In the genomic region with DNA sequence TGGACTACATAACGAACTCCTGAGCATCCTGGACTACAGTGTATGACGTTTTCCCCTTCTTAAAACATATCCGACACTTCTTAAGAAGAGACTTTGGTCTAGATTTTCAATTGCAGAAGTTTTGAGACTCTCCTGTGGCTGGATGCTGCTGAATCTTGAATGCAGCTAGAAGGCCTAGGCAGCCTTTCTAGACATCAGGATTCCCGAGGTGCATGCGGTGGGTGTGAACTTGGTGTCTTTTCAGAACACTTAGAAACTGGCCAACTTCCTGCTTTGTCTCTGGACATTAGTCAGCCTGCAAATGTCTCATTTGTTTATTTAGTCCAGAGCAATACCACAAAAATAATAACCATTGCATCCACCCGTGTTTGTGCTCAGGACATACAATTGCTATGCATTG, we compare ENCODE assay signal across 20 mouse cellular contexts.
DNase-seq lines count a peak whose midpoint lies in the region; TF ChIP-seq lines count a peak whose summit lies in the region.
"Had no signal": no experiment of that assay in that cellular context is flagged by ENCODE, and none has a peak within 500 bp of the region (broad histone marks: within the 10 kb centered on the region; RNA-seq: fewer than 3 reads in every experiment).

No protein-coding gene starts in this region.

- no peak overlapping the region for H3K4me3 ChIP-seq in MEL (ENCODE audit: control insufficient read depth in 1 of 2, insufficient read depth in 1 of 2, low read depth in 2 of 2, low read length in 2 of 2)
- H3K4me3 ChIP-seq: embryonic facial prominence, embryonic 13.5 days; embryonic facial prominence, embryonic 15.5 days; forebrain, embryonic 13.5 days; forebrain, embryonic 15.5 days had no signal

- TF ChIP-seq EP300 in MEL (IDR thresholded peaks at IDR 0.05; ENCODE audit: low read depth in 1 of 2, low read length in 2 of 2): no peak

- no peak for TF ChIP-seq CTCF in MEL (IDR thresholded peaks at IDR 0.05 in 2 of 3, conservative IDR thresholded peaks at IDR 0.05 in 1 of 3; ENCODE audit: control insufficient read depth in 1 of 3, insufficient read depth in 1 of 3, low read depth in 2 of 3, low read length in 3 of 3, poor library complexity in 1 of 3, severe bottlenecking in 1 of 3)

- intact Hi-C loops in gastrocnemius, postnatal 36 days (cut with DNase I): no loop called here

- DNase-seq in 3T3-L1 (ENCODE audit: low read depth, low spot score) (peak; percentile 25), A20 (ENCODE audit: low read depth, low spot score) (peak; percentile 61), MEL (ENCODE audit: low read depth, low spot score) (no peak)
- DNase-seq in gastrocnemius, postnatal 36 days: no peak
- DNase-seq in thymus, postnatal 4 days: no peak
- DNase-seq in thymus, postnatal 14 days: no peak
- DNase-seq: adrenal gland, adult 2 months; adrenal gland, postnatal 10 days; adrenal gland, postnatal 36 days; cerebellum, adult 11-12 months; cerebellum, adult 2 months; cerebellum, adult 9-10 months; cerebellum, postnatal 10 days; cerebellum, postnatal 25 days; forebrain, postnatal 0 days had no signal

- peaks cover 1 to 13% of the 10 kb centered on the region in 2 experiments; a peak in 3 of 4 replicates for H3K36me3 ChIP-seq in MEL (ENCODE audit: control insufficient read depth in 1 of 2, insufficient read depth in 2 of 2, low read length in 2 of 2)
- H3K36me3 ChIP-seq: embryonic facial prominence, embryonic 13.5 days; embryonic facial prominence, embryonic 15.5 days; forebrain, embryonic 15.5 days; G1E had no signal

- no peak overlapping the region for H3K9ac ChIP-seq in MEL (ENCODE audit: control insufficient read depth, low read depth, low read length, poor library complexity, severe bottlenecking)
- H3K9ac ChIP-seq: embryonic facial prominence, embryonic 13.5 days; embryonic facial prominence, embryonic 15.5 days; forebrain, embryonic 13.5 days; forebrain, embryonic 15.5 days; forebrain, postnatal 0 days had no signal

- H3K9me3 ChIP-seq in MEL (replicated peaks; ENCODE audit: insufficient read depth, low read length): no peaks in the 10 kb centered on the region
- H3K9me3 ChIP-seq: embryonic facial prominence, embryonic 13.5 days; embryonic facial prominence, embryonic 15.5 days; forebrain, embryonic 13.5 days; forebrain, embryonic 15.5 days had no signal

- peaks cover 0 to under 1% of the 10 kb centered on the region in 2 experiments; a peak in 1 of 4 replicates for H3K4me1 ChIP-seq in MEL (ENCODE audit: control insufficient read depth in 1 of 2, insufficient read depth in 2 of 2, low read length in 2 of 2)
- H3K4me1 ChIP-seq: embryonic facial prominence, embryonic 15.5 days; forebrain, embryonic 13.5 days; forebrain, embryonic 15.5 days had no signal

- no peaks in the 10 kb centered on the region for H3K79me2 ChIP-seq in MEL (ENCODE audit: control insufficient read depth, insufficient read depth, low read length, poor library complexity)

- TF ChIP-seq RAD21 in MEL (IDR thresholded peaks at IDR 0.05; ENCODE audit: low read depth, low read length): no peak

- no peak for TF ChIP-seq POLR2A in MEL (IDR thresholded peaks at IDR 0.05; ENCODE audit: control insufficient read depth in 1 of 2, insufficient read depth in 1 of 2, low read depth in 1 of 2, low read length in 2 of 2, poor library complexity in 1 of 2)

- H3K27ac ChIP-seq in MEL (ENCODE audit: control insufficient read depth, low read depth, low read length): no peak overlapping the region
- H3K27ac ChIP-seq: embryonic facial prominence, embryonic 13.5 days; embryonic facial prominence, embryonic 15.5 days; forebrain, embryonic 13.5 days; forebrain, embryonic 15.5 days had no signal

- no peaks in the 10 kb centered on the region for H3K27me3 ChIP-seq in MEL (ENCODE audit: control insufficient read depth in 1 of 2, insufficient read depth in 2 of 2, low read length in 2 of 2)
- H3K27me3 ChIP-seq: embryonic facial prominence, embryonic 13.5 days; embryonic facial prominence, embryonic 15.5 days; forebrain, embryonic 13.5 days; forebrain, embryonic 15.5 days had no signal

TF ChIP-seq in MEL, 35 proteins besides CTCF, POLR2A, EP300 and RAD21:
- TF ChIP-seq JUND (IDR thresholded peaks at IDR 0.05; ENCODE audit: low read depth, low read length) (0 out of 2 replicates have a peak, but pooled peaks have one; percentile 2), RCOR1 (IDR thresholded peaks at IDR 0.05; ENCODE audit: low read depth, low read length) (no peak), SMC3 (IDR thresholded peaks at IDR 0.05; ENCODE audit: low read depth, low read length) (no peak)

Comparison
In these comparisons a context has a peak if more than half of its experiments do, and no peak if none do; other contexts are left out.
1. DNase-seq: peak in 3T3-L1 (single experiment) and A20 (single experiment); none in MEL (single experiment), gastrocnemius, postnatal 36 days (0 of 2), thymus, postnatal 4 days (single experiment) and thymus, postnatal 14 days (single experiment).